Mouse (Mus musculus): Measurements from ENCODE around the gene Prap1. TPM values are rescaled to one million over a fixed set of nuclear protein-coding genes. Genes with fewer than 3 reads are reported as not detected.

Gene Prap1
- total RNA-seq (2021), result not detected

GRCm38 (mm10) chr7:140092924-140093528 lies at the start of gene Prap1:
Gene Prap1 (plus strand): TSS chr7:140093395.
- intact Hi-C loops (cut with DNase I), result no loop called here
- no peak for DNase-seq (ENCODE audit: extremely low spot score in 1 of 2, low spot score in 2 of 2)

- no peak for DNase-seq (ENCODE audit: extremely low spot score in 1 of 2, low spot score in 2 of 2)
- intact Hi-C loops (cut with DNase I), result no loop called here
These were observed 47.6 kb upstream of the Prap1 start for GRCm38 (mm10) chr7:140045546-140045945.

DNA sequence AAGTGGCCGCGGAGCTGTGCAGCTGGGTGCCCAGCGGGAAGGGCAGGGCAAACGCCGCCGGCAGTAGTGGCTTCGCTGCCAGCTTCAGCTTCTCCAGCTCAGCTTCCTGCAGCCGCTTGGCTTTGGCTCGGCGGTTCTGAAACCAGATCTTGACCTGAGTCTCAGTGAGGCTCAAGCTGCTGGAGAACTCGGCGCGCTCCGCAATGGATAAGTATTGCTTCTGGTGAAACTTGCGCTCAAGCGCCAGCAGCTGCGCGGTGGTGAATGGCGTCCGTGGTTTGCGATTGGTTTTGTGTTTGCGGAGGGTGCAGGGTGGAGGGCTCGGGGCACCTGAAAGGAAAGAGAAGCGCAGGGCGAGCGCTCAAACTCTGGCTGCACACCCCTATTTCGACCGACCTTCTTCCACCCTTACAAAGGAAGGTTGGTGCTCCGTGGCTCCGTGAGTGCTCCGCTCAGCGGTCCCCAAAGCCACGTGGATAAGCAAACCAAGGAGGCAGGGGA lies 45.3 kb upstream of the Prap1 start:
- DNase-seq (ENCODE audit: extremely low spot score in 1 of 2, low spot score in 2 of 2), result no peak
- intact Hi-C loops (cut with DNase I), result no loop called here

DNA sequence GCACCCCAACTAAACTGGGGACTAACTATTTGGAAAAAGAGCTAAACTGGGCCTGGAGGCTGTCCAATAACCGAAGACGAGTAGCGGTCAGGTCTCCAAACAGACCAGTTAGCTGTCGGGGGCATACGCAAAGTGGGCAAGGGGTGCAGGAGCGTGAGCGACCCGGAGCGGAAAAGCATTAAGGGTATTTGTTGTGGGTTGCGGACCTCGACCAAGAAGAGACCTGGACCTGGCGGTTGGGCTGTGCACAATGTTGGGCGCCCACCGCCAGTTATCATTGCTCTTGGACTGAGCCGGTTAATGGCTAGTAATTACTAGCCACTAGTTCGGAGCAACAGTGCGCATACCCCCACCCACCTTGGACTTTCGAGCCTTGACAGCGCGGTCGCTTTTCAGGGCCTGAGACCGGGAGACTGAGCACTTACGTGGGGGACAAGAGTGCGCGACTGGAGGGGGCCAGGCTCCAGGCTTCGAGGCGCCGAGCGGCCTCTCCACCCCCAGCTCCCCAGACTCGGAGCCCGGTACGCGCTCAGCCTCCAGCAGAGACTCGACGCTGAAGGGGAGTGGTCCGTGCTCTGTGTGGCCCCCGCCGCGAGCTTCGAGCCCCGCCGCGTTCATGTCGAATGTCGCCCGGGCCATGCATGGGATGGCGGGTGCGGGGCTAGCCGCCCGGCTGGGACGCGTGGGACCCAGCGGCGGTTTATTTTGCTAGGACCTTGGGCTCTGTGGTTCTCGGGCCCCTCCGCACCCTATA lies 44.7 kb upstream of the Prap1 start, which contains the start of gene Msx3:
Gene Msx3 (minus strand): TSS at position 729 of the 754 bp plus-strand sequence.
- DNase-seq (ENCODE audit: extremely low spot score in 1 of 2, low spot score in 2 of 2), result no peak
- intact Hi-C loops (cut with DNase I), result no loop called here

GRCm38 (mm10) chr7:140049115-140049689 lies 44.0 kb upstream of the Prap1 start:
- intact Hi-C loops (cut with DNase I), result no loop called here
- DNase-seq (ENCODE audit: extremely low spot score in 1 of 2, low spot score in 2 of 2), result peak in 1 of 2 experiments; percentile 48

GRCm38 (mm10) chr7:140054124-140054523 lies 39.1 kb upstream of the Prap1 start:
- intact Hi-C loops (cut with DNase I), result loop anchor here (10.0 kb wide), 1 partner anchor 409 kb away; no protein-coding TSS in a partner anchor
- peak in 1 of 2 experiments; percentile 56 for DNase-seq (ENCODE audit: extremely low spot score in 1 of 2, low spot score in 2 of 2)

DNA sequence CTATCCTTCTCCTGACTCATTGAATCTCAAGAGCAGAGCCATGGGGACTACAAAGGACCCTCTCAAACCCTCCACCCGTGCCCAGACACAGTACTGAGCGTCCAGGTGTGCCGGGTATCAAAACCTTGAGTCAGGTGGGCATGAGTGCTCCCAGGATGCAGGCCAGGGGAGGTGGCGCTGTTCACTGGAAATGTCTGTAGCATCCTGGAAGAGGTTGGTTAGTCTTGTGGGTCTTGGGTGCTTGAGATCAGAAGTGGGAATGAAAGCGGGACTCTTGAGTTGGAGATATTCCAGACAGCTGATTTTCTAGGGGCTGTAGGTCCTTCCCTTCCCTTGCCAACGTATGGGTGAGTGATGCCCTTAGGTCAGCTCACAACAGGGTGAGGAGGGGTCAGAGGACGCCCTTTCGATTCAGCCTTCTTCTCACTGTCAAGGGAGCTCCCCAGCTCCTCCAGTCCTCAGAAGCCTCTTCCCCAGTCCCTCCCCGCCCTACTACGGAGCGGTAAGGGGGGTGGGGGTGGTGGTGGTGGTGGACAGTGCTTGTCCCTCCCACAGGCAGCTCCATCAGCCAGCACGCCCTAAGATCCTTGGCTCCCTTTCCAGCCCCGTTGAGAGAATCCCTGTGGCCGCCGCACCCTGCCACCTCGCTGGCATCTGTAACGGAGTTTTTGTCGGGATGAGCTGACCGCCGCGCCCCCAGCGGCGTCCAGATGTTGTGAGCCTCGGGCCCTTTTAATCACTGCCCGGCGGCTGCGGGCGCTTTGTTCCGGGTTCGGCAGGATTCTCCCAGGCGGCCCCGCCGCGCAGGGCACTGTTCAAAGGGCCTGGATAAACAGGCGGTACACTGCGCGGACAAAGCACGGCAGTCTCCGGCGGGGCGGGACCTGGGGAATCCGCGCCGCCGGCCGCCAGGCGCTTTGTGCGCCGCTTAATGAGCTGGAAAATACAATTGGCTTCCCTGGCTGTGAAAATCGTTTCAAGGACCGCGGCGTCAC lies 35.5 kb upstream of the Prap1 start:
- DNase-seq (ENCODE audit: extremely low spot score in 1 of 2, low spot score in 2 of 2), result peak in 1 of 2 experiments; percentile 73
- intact Hi-C loops (cut with DNase I), result loop anchor here (10.0 kb wide), 1 partner anchor 413 kb away; no protein-coding TSS in a partner anchor

DNA sequence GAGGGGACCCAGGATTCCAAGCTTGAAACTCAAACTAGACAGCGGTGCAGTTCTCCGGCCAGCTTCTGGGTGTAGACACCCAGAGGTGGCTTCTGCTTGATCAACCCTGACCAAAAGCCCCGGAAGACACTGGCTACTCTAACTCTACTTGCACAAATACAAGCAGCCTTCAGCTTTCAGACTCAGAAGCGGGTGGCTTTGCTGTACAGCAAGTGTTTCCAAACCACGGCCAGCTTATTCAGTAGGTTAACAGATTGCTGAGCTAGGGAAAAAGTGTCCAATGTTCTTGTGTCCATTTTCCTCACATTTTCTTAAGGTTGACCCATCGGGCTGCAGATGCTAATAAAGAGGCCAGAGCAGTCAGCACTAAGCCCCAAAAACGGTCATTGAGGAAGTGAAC lies 34.7 kb upstream of the Prap1 start:
- no peak for DNase-seq (ENCODE audit: extremely low spot score in 1 of 2, low spot score in 2 of 2)
- intact Hi-C loops (cut with DNase I), result loop anchor here (10.0 kb wide), 1 partner anchor 414 kb away; no protein-coding TSS in a partner anchor

DNA sequence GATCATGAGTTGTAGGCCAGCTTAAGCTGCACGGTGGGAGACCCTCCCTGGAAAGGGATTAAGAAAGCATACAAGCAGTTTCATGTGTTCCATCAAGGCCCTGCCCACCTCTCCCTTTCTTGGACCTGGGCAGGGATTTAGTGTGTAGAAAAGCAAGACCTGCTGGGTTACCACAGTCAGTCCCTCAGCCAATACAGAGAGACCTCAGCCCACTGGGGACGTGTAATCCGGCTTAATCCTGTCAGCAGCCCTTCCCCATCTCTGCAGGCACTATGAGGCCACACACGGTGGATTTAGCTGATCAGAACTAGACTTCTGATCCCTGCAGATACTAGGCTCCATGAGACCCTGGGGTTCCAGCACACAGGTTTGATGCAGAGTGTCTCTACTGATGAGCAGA lies 33.6 kb upstream of the Prap1 start:
- no peak for DNase-seq (ENCODE audit: extremely low spot score in 1 of 2, low spot score in 2 of 2)
- intact Hi-C loops (cut with DNase I), result loop anchor here (10.0 kb wide), 1 partner anchor 415 kb away; no protein-coding TSS in a partner anchor

GRCm38 (mm10) chr7:140060936-140061831 lies 32.0 kb upstream of the Prap1 start:
- peak in 1 of 2 experiments; percentile 64 for DNase-seq (ENCODE audit: extremely low spot score in 1 of 2, low spot score in 2 of 2)
- intact Hi-C loops (cut with DNase I), result no loop called here

GRCm38 (mm10) chr7:140061832-140062130 lies 31.4 kb upstream of the Prap1 start:
- intact Hi-C loops (cut with DNase I), result loop anchor here (2.0 kb wide), 1 partner anchor 93 kb away; no protein-coding TSS in a partner anchor

GRCm38 (mm10) chr7:140062307-140062706 lies 30.9 kb upstream of the Prap1 start:
- intact Hi-C loops (cut with DNase I), result loop anchor here (2.0 kb wide), 1 partner anchor 94 kb away; no protein-coding TSS in a partner anchor
- DNase-seq (ENCODE audit: extremely low spot score in 1 of 2, low spot score in 2 of 2), result no peak

More at GRCm38 (mm10) chr7:140061832-140062130, 31.4 kb upstream of the Prap1 start:
- DNase-seq (ENCODE audit: extremely low spot score in 1 of 2, low spot score in 2 of 2), result no peak

DNA sequence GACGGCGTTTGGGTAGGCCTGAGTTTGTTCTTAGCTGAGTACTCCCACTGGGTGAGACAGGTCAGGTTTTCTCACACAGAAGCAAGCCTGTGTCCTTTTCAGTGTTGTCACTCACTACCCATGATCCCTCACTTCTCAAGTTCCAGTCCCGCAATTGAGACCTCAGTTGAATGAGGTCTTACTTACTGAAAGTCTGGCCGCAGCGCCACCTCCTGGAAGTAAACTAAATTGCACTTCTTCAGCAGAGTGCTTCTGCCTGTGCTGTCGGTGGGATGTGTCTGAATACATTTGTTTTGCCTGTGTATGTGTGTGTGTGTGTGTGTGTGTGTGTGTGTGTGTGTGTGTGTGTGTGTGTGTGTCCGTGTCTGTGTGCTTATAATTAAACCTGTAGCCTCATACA lies 30.1 kb upstream of the Prap1 start:
- peak; percentile 70 to 78 for DNase-seq (ENCODE audit: extremely low spot score in 1 of 2, low spot score in 2 of 2)
- intact Hi-C loops (cut with DNase I), result loop anchor here (2.0 kb wide), 1 partner anchor 94 kb away; no protein-coding TSS in a partner anchor

DNA sequence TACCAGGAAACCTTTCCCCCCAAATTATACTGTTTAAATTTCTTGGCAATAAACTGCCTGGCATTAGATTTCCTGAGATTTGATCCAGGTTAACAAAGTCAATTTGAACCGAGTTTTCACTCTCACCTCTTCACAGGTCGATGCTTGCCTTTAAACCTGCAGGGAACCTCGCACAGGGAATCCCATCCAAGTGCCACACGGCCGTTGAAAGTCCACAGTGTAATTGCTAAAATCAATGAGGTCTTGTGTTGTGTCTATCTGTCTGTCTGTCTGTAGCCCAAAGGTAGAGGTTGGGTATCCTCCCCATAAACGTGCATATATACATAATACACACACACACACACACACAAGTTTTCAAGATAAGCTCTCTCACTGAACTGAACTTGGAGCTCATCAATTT lies 25.8 kb upstream of the Prap1 start:
- intact Hi-C loops (cut with DNase I), result no loop called here
- no peak for DNase-seq (ENCODE audit: extremely low spot score in 1 of 2, low spot score in 2 of 2)

DNA sequence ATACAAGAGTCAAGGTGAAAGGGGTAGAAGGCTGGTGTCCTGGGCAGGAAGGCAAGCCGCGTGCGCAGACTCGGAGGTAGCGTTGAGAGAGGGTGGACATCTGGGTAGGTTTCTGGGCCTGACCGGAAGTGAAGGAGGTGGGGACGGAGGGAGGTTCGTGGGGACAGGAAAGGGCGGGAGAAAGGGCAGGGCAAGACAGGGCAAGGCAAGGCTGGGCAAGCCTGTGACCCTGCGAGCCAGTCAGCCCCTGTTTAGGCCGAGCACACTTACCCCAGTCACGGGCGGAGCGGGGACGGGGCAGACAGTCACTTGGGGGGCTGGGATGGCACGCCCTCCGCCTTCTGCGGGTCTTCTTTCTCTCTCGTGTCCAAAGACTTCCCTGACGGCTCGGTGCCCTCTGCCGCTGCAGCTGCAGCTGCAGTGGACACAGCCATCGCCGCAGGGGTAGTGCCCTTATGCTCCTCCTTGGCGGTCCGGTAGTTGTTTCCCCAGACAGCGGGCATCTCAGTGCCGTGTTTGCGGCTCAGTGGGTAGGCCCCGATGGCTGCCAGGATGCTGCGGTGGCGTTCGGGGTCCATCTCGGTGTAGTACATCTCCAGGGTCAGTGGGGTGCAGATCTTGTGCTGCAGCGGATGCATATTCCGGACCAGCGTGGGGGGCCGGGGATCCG lies 23.0 kb upstream of the Prap1 start:
- no peak for DNase-seq (ENCODE audit: extremely low spot score in 1 of 2, low spot score in 2 of 2)
- intact Hi-C loops (cut with DNase I), result no loop called here

GRCm38 (mm10) chr7:140077698-140078097 lies 15.5 kb upstream of the Prap1 start:
- intact Hi-C loops (cut with DNase I), result no loop called here
- no peak for DNase-seq (ENCODE audit: extremely low spot score in 1 of 2, low spot score in 2 of 2)

DNA sequence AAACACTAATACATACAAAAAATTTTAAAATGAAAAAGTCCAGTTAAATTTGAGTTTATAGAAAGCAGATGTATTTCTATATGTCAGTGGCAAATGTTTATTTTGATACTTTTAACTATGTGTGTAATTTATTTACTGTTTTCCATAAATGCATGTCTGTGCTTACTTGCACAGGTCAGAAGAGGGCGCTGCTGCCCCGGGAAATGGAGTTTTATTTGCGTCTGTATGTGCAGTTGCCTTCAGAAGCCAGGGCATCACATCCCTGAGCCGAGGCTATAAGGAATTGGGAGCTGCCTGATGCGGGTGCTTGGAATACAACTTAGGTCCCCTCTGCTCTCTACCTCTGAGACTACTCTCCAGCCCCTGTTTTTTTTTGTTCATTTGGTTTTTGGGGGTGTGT lies 14.5 kb upstream of the Prap1 start:
- intact Hi-C loops (cut with DNase I), result no loop called here

More for the DNA sequence above, 14.5 kb upstream of the Prap1 start:
- peak; percentile 34 to 73 for DNase-seq (ENCODE audit: extremely low spot score in 1 of 2, low spot score in 2 of 2)
